Mouse (Mus musculus) MEL (cell line): ENCODE data around the gene Crygc. TPM values are rescaled to one million over a fixed set of nuclear protein-coding genes. Genes with fewer than 3 reads are reported as not detected.

Source experiments
- DNase-seq: peaks from one replicate; pipeline ENCODE4 v3.0.0; 2011; ENCODE audit warnings: low read depth, low spot score
- H3K27ac ChIP-seq: 2 replicates; pipeline ENCODE4 v1.5.1; 2012; ENCODE audit warnings: low read depth, mild to moderate bottlenecking, control low read depth, low read length, moderate library complexity; ENCODE audit not compliant: control insufficient read depth
- H3K27me3 ChIP-seq, 2 experiments: fragments of 150-350 bp in 1 of 2; sonication (generic) in 1 of 2; 2 replicates each; pipeline ENCODE4 v1.6.1; 2012; ENCODE audit warnings: low read length in 2 of 2, mild to moderate bottlenecking in 2 of 2, improper control_type of control experiment in 1 of 2, moderate library complexity in 1 of 2; ENCODE audit not compliant: insufficient read depth in 2 of 2, control insufficient read depth in 1 of 2
- H3K36me3 ChIP-seq, 2 experiments: 2 replicates each; pipeline ENCODE4 v1.6.1; 2012 to 2014; ENCODE audit warnings: low read length in 2 of 2, improper control_type of control experiment in 1 of 2, inconsistent platforms in 1 of 2, mild to moderate bottlenecking in 1 of 2; ENCODE audit not compliant: insufficient read depth in 2 of 2, control insufficient read depth in 1 of 2
- H3K4me1 ChIP-seq, 2 experiments: fragments of 150-350 bp in 1 of 2; sonication (generic) in 1 of 2; 2 replicates each; pipeline ENCODE4 v1.6.1; 2012; ENCODE audit warnings: low read length in 2 of 2, improper control_type of control experiment in 1 of 2, mild to moderate bottlenecking in 1 of 2; ENCODE audit not compliant: insufficient read depth in 2 of 2, control insufficient read depth in 1 of 2
- H3K4me3 ChIP-seq, 2 experiments: fragments of 150-350 bp in 1 of 2; sonication (generic) in 1 of 2; 2 replicates each; pipeline ENCODE4 v1.5.1; 2012; ENCODE audit warnings: low read depth in 2 of 2, low read length in 2 of 2, mild to moderate bottlenecking in 2 of 2, moderate library complexity in 2 of 2, control low read depth in 1 of 2, improper control_type of control experiment in 1 of 2; ENCODE audit not compliant: control insufficient read depth in 1 of 2, insufficient read depth in 1 of 2
- H3K79me2 ChIP-seq: 2 replicates; pipeline ENCODE4 v1.6.1; 2012; ENCODE audit warnings: mild to moderate bottlenecking, low read length, moderate library complexity; ENCODE audit not compliant: control insufficient read depth, poor library complexity, insufficient read depth
- H3K9ac ChIP-seq: 2 replicates; pipeline ENCODE4 v1.6.1; 2012; ENCODE audit warnings: low read depth, mild to moderate bottlenecking, control low read depth, low read length, moderate library complexity; ENCODE audit not compliant: control insufficient read depth, poor library complexity, severe bottlenecking
- H3K9me3 ChIP-seq: fragments of 150-350 bp; sonication (generic); replicated peaks from 2 replicates; pipeline ENCODE4 v1.6.1; 2012; ENCODE audit warnings: mild to moderate bottlenecking, low read length, improper control_type of control experiment, moderate library complexity; ENCODE audit not compliant: insufficient read depth
- BHLHE40 ChIP-seq: IDR thresholded peaks from 2 replicates; pipeline ENCODE4 v1.6.1; 2012; ENCODE audit warnings: low read depth, mild to moderate bottlenecking, inconsistent platforms, low read length, improper control_type of control experiment, borderline replicate concordance
- CHD2 ChIP-seq: IDR thresholded peaks from 2 replicates; pipeline ENCODE4 v1.6.1; 2011; ENCODE audit warnings: low read length, improper control_type of control experiment
- ELF1 ChIP-seq: IDR thresholded peaks from 2 replicates; pipeline ENCODE4 v1.6.1; 2014; ENCODE audit warnings: low read depth, mild to moderate bottlenecking, inconsistent platforms, low read length, improper control_type of control experiment, moderate library complexity
- EP300 ChIP-seq, 2 experiments: IDR thresholded peaks; 2 replicates each; pipeline ENCODE4 v1.6.1; 2011; ENCODE audit warnings: improper control_type of control experiment in 2 of 2, low read length in 2 of 2, low read depth in 1 of 2, mild to moderate bottlenecking in 1 of 2
- ETS1 ChIP-seq: IDR thresholded peaks from 2 replicates; pipeline ENCODE4 v1.6.1; 2012; ENCODE audit warnings: low read depth, mild to moderate bottlenecking, inconsistent platforms, low read length, improper control_type of control experiment, moderate library complexity
- HCFC1 ChIP-seq: IDR thresholded peaks from 2 replicates; pipeline ENCODE4 v1.6.1; 2012; ENCODE audit warnings: low read depth, mild to moderate bottlenecking, inconsistent platforms, low read length, improper control_type of control experiment, moderate library complexity
- MAZ ChIP-seq: IDR thresholded peaks from 2 replicates; pipeline ENCODE4 v1.6.1; 2012; ENCODE audit warnings: low read depth, mild to moderate bottlenecking, inconsistent platforms, low read length, improper control_type of control experiment
- MXI1 ChIP-seq: IDR thresholded peaks from 2 replicates; pipeline ENCODE4 v1.6.1; 2011; ENCODE audit warnings: mild to moderate bottlenecking, low read depth, low read length, improper control_type of control experiment
- MYC ChIP-seq: IDR thresholded peaks from 2 replicates; pipeline ENCODE4 v1.6.1; 2011; ENCODE audit warnings: low read depth, mild to moderate bottlenecking, low read length, improper control_type of control experiment, moderate library complexity
- NELFE ChIP-seq: IDR thresholded peaks from 2 replicates; pipeline ENCODE4 v1.6.1; 2011; ENCODE audit warnings: low read depth, low read length, improper control_type of control experiment
- POLR2A ChIP-seq, 2 experiments: IDR thresholded peaks; 2 replicates each; pipeline ENCODE4 v1.6.1; 2011 to 2012; ENCODE audit warnings: low read length in 2 of 2, mild to moderate bottlenecking in 2 of 2, control low read depth in 1 of 2, improper control_type of control experiment in 1 of 2, low read depth in 1 of 2, moderate library complexity in 1 of 2; ENCODE audit not compliant: control insufficient read depth in 1 of 2, insufficient read depth in 1 of 2, poor library complexity in 1 of 2
- POLR2AphosphoS5 ChIP-seq: IDR thresholded peaks from 2 replicates; pipeline ENCODE4 v1.6.1; 2012; ENCODE audit warnings: low read depth, borderline replicate concordance, mild to moderate bottlenecking, inconsistent platforms, low read length, moderate library complexity, mixed read lengths
- SIN3A ChIP-seq: IDR thresholded peaks from 2 replicates; pipeline ENCODE4 v1.6.1; 2012; ENCODE audit warnings: low read length, improper control_type of control experiment, inconsistent platforms
- SMC3 ChIP-seq: IDR thresholded peaks from 2 replicates; pipeline ENCODE4 v1.6.1; 2011; ENCODE audit warnings: low read depth, low read length, improper control_type of control experiment
- TAL1 ChIP-seq: IDR thresholded peaks from 2 replicates; pipeline ENCODE4 v1.6.1; 2012; ENCODE audit warnings: mild to moderate bottlenecking, inconsistent platforms, low read length, moderate library complexity, mixed read lengths
- USF1 ChIP-seq: IDR thresholded peaks from 2 replicates; pipeline ENCODE4 v1.6.1; 2014; ENCODE audit warnings: low read depth, mild to moderate bottlenecking, inconsistent platforms, low read length, improper control_type of control experiment, moderate library complexity
- USF2 ChIP-seq, 2 experiments: IDR thresholded peaks; 2 replicates each; pipeline ENCODE4 v1.6.1; 2011 to 2012; ENCODE audit warnings: improper control_type of control experiment in 2 of 2, low read length in 2 of 2, borderline replicate concordance in 1 of 2, inconsistent platforms in 1 of 2, low read depth in 1 of 2, mild to moderate bottlenecking in 1 of 2; ENCODE audit not compliant: insufficient read depth in 1 of 2
- polyA plus RNA-seq, 2 experiments: library from polyadenylated mRNA; stranded (reverse) in 1 of 2; unstranded in 1 of 2; fragments of >175 nt in 1 of 2; fragments of >200 nt in 1 of 2; gene quantifications; 2 replicates each; pipeline versions ENCODE4 v1.2.1 to v1.2.4; 2012; ENCODE audit warnings: low replicate concordance in 2 of 2, low read depth in 1 of 2; ENCODE audit not compliant: insufficient read length in 2 of 2, insufficient read depth in 1 of 2, missing spikeins in 1 of 2
- total RNA-seq: library from RNA; depleted of rRNA; stranded (reverse); fragments of 300-350 nt; gene quantifications from 2 replicates; pipeline ENCODE4 v1.2.3, GENCODE M21; 2012

Gene Crygc
- total and polyA plus RNA-seq, 3 experiments, result not detected

GRCm38 (mm10) chr1:65096953-65097352 is 23.5 kb upstream of the Crygc start:
- no peak overlapping the region for H3K4me3 ChIP-seq
- H3K9me3 ChIP-seq, result no peaks in the 10 kb centered on the region
- H3K36me3 ChIP-seq, result no peaks in the 10 kb centered on the region
- DNase-seq, result no peak
- H3K27ac ChIP-seq, result no peak overlapping the region
- no peak overlapping the region for H3K9ac ChIP-seq
- no peaks in the 10 kb centered on the region for H3K4me1 ChIP-seq
- TF ChIP-seq HCFC1, result no peak
- TF ChIP-seq SMC3, result no peak
- no peak for TF ChIP-seq TAL1
- TF ChIP-seq MAZ, result no peak
- no peak for TF ChIP-seq MYC
- TF ChIP-seq ETS1, result no peak
- TF ChIP-seq NELFE, result no peak
- TF ChIP-seq POLR2AphosphoS5, result no peak
- TF ChIP-seq MXI1, result no peak
- no peaks in the 10 kb centered on the region for H3K27me3 ChIP-seq
- H3K79me2 ChIP-seq, result no peaks in the 10 kb centered on the region

GRCm38 (mm10) chr1:65091566-65091965 is 18.1 kb upstream of the Crygc start:
- no peak overlapping the region for H3K27ac ChIP-seq
- no peaks in the 10 kb centered on the region for H3K36me3 ChIP-seq
- no peak for TF ChIP-seq POLR2A (IDR thresholded peaks at IDR 0.05; ENCODE audit: control insufficient read depth in 1 of 2, insufficient read depth in 1 of 2, low read depth in 1 of 2, low read length in 2 of 2, poor library complexity in 1 of 2)
- TF ChIP-seq USF1, result no peak
- TF ChIP-seq USF2 (IDR thresholded peaks at IDR 0.05; ENCODE audit: borderline replicate concordance in 1 of 2, insufficient read depth in 1 of 2, low read depth in 1 of 2, low read length in 2 of 2), result no peak
- TF ChIP-seq BHLHE40, result no peak
- no peak for TF ChIP-seq NELFE
- no peak for TF ChIP-seq CHD2
- no peak for TF ChIP-seq MYC
- TF ChIP-seq ELF1, result no peak
- no peak overlapping the region for H3K4me3 ChIP-seq
- no peak overlapping the region for H3K9ac ChIP-seq
- no peaks in the 10 kb centered on the region for H3K4me1 ChIP-seq
- DNase-seq, result no peak
- H3K9me3 ChIP-seq, result no peaks in the 10 kb centered on the region
- H3K79me2 ChIP-seq, result no peaks in the 10 kb centered on the region
- H3K27me3 ChIP-seq, result no peaks in the 10 kb centered on the region; a peak in 1 of 4 replicates

- H3K9ac ChIP-seq, result no peak overlapping the region
- H3K27ac ChIP-seq, result no peak overlapping the region
- no peaks in the 10 kb centered on the region for H3K9me3 ChIP-seq
- no peaks in the 10 kb centered on the region for H3K79me2 ChIP-seq
- H3K36me3 ChIP-seq, result no peaks in the 10 kb centered on the region
- H3K4me3 ChIP-seq, result no peak overlapping the region
- TF ChIP-seq ELF1 (no peak), USF2 (IDR thresholded peaks at IDR 0.05; ENCODE audit: borderline replicate concordance in 1 of 2, insufficient read depth in 1 of 2, low read depth in 1 of 2, low read length in 2 of 2) (no peak), EP300 (IDR thresholded peaks at IDR 0.05; ENCODE audit: low read depth in 1 of 2, low read length in 2 of 2) (no peak), SIN3A (no peak)
- H3K27me3 ChIP-seq, result no peaks in the 10 kb centered on the region; a peak in 1 of 4 replicates
- DNase-seq, result no peak
- no peaks in the 10 kb centered on the region for H3K4me1 ChIP-seq
These were observed 16.9 kb upstream of the Crygc start for GRCm38 (mm10) chr1:65090370-65090769.
